Mouse (Mus musculus) midbrain, postnatal 0 days (tissue): ENCODE results near the gene Dhx30. TPM values are rescaled to one million over a fixed set of nuclear protein-coding genes. Genes with fewer than 3 reads are reported as not detected.
A peak's percentile ranks its signal among the peaks of the same experiment; 100 is the strongest.
"Not testable (repeated sequence)": the region's sequence is repeated elsewhere in the genome, so short reads cannot be mapped to it uniquely, and the experiment has no call there.

ENCODE experiments used
- ATAC-seq: fragments of 200-750 bp; cut with Nextera tagmentation; 2 replicates; pipeline ENCODE4 v1.8.0; 2017; ENCODE audit warnings: moderate number of reproducible peaks, mild to moderate bottlenecking, moderate TSS enrichment, moderate library complexity; ENCODE audit not compliant: low FRiP score
- DNase-seq: peaks from one replicate; pipeline ENCODE4 v3.0.0-alpha.2; 2015; ENCODE audit warnings: low spot score
- H3K27ac ChIP-seq: fragments of 300-500 bp; sonication (generic); 2 replicates; pipeline ENCODE4 v1.5.1; 2014; ENCODE audit warnings: low read depth, mild to moderate bottlenecking, low read length, mixed read lengths
- H3K27me3 ChIP-seq: fragments of 300-500 bp; sonication (generic); 2 replicates; pipeline ENCODE4 v1.6.1; 2014; ENCODE audit warnings: low read length, control low read depth, mixed read lengths; ENCODE audit not compliant: insufficient read depth
- H3K36me3 ChIP-seq: fragments of 300-500 bp; sonication (generic); 2 replicates; pipeline ENCODE4 v1.6.1; 2014; ENCODE audit warnings: low read length, control low read depth, mixed read lengths; ENCODE audit not compliant: insufficient read depth
- H3K4me1 ChIP-seq: fragments of 300-500 bp; sonication (generic); 2 replicates; pipeline ENCODE4 v1.6.1; 2014; ENCODE audit warnings: mild to moderate bottlenecking, control low read depth, antibody characterized with exemption, low read length, mixed read lengths; ENCODE audit not compliant: insufficient read depth
- H3K4me2 ChIP-seq: fragments of 300-500 bp; sonication (generic); 2 replicates; pipeline ENCODE4 v1.6.1; 2014; ENCODE audit warnings: low read depth, mild to moderate bottlenecking, low read length, mixed read lengths; ENCODE audit not compliant: poor library complexity, severe bottlenecking
- H3K4me3 ChIP-seq: fragments of 300-500 bp; sonication (generic); 2 replicates; pipeline ENCODE4 v1.5.1; 2014; ENCODE audit warnings: low read depth, mild to moderate bottlenecking, low read length, moderate library complexity
- H3K9ac ChIP-seq: fragments of 300-500 bp; sonication (generic); replicated peaks from 2 replicates; pipeline ENCODE4 v1.6.1; 2014; ENCODE audit warnings: mild to moderate bottlenecking, low read length, moderate library complexity, mixed read lengths; ENCODE audit not compliant: poor library complexity, severe bottlenecking
- H3K9me3 ChIP-seq: fragments of 300-500 bp; sonication (generic); 2 replicates; pipeline ENCODE4 v1.6.1; 2016; ENCODE audit warnings: low read length, control low read depth
- CTCF ChIP-seq: IDR thresholded peaks from 2 replicates; pipeline ENCODE4 v1.5.1; 2016; ENCODE audit warnings: antibody characterized with exemption, mild to moderate bottlenecking
- WGBS: fragments of 180-500 bp; shearing (Covaris S2); extraction: QIAGEN DNeasy Blood & Tissue Kit; methylation state at CpG from one replicate; pipeline ENCODE4 v1.1.7; 2014; 5-methylcytosine and 5-hydroxymethylcytosine counted together
- polyA plus RNA-seq: library from polyadenylated mRNA; unstranded; fragments of >200 nt; fragmentation: Nextera tagmentation; extraction: Ambion mirVana; gene quantifications from 2 replicates; pipeline ENCODE4 v1.2.1, GENCODE M21; 2015
- total RNA-seq: library from RNA; depleted of rRNA; stranded (reverse); fragments of >200 nt; gene quantifications from 2 replicates; pipeline ENCODE4 v1.2.3, GENCODE M21; 2014; rRNA removed

The Dhx30 gene
- total RNA-seq (136 and 145 TPM in 2 replicates), polyA plus RNA-seq (129 and 130 TPM in 2 replicates)

- Histone ChIP-seq H3K4me3 (peak within 1 kb of the TSS; percentile 95), H3K27me3 (no peaks in the 10 kb centered on the region), H3K27ac (peak within 1 kb of the TSS; percentile 98), H3K4me1 (peaks cover 6% of the 10 kb centered on the region), H3K4me2 (peak within 1 kb of the TSS; percentile 67), H3K36me3 (peaks cover 8% of the 10 kb centered on the region), H3K9ac (peak within 1 kb of the TSS; percentile 99), H3K9me3 (no peaks in the 10 kb centered on the region)
- peak; percentile 24 for DNase-seq
- under 1% methylated on average over 17 of the region's 17 CpGs for WGBS
- TF ChIP-seq CTCF, result no peak
- ATAC-seq, result peak; percentile 44
Observed at GRCm38 (mm10) chr9:110117779-110118139, at the start of gene Dhx30. Dhx30 (minus strand) TSS chr9:110117830.

- Histone ChIP-seq H3K36me3 (peaks cover 25% of the 10 kb centered on the region), H3K4me3 (no peak overlapping the region), H3K9ac (no peak overlapping the region), H3K9me3 (no peaks in the 10 kb centered on the region), H3K4me1 (no peaks in the 10 kb centered on the region), H3K27ac (no peak overlapping the region), H3K27me3 (no peaks in the 10 kb centered on the region), H3K4me2 (no peak overlapping the region)
- no peak for ATAC-seq
- WGBS, result 76% methylated on average over 2 of the region's 2 CpGs
- DNase-seq, result no peak
- no peak for TF ChIP-seq CTCF
Observed at GRCm38 (mm10) chr9:110163071-110163470, 45.4 kb upstream of the Dhx30 start.

- no peaks in the 10 kb centered on the region for H3K4me1 ChIP-seq
- H3K4me2 ChIP-seq, result no peak overlapping the region
- H3K9ac ChIP-seq, result no peak overlapping the region
- no peak overlapping the region for H3K27ac ChIP-seq
- H3K4me3 ChIP-seq, result no peak overlapping the region
- no peak for ATAC-seq
- no peaks in the 10 kb centered on the region for H3K9me3 ChIP-seq
- WGBS, result 92% methylated on average over 5 of the region's 5 CpGs
- DNase-seq, result no peak
- no peaks in the 10 kb centered on the region for H3K27me3 ChIP-seq
- H3K36me3 ChIP-seq, result peaks cover 25% of the 10 kb centered on the region
- TF ChIP-seq CTCF, result no peak
Observed at GRCm38 (mm10) chr9:110162441-110162840, 44.8 kb upstream of the Dhx30 start.

GRCm38 (mm10) chr9:110160486-110160885 lies 42.9 kb upstream of the Dhx30 start:
- WGBS, result 94% methylated on average over 2 of the region's 2 CpGs
- H3K4me1 ChIP-seq, H3K4me3 ChIP-seq, H3K4me2 ChIP-seq, H3K27me3 ChIP-seq, H3K27ac ChIP-seq, ATAC-seq, H3K9ac ChIP-seq, DNase-seq, H3K9me3 ChIP-seq: not testable (repeated sequence)
- H3K36me3 ChIP-seq, result peaks cover 28% of the 10 kb centered on the region

- H3K9ac ChIP-seq, result no peak overlapping the region
- no peak for TF ChIP-seq CTCF
- no peaks in the 10 kb centered on the region for H3K27me3 ChIP-seq
- peaks cover 23% of the 10 kb centered on the region for H3K36me3 ChIP-seq
- H3K4me1 ChIP-seq, result no peaks in the 10 kb centered on the region
- H3K27ac ChIP-seq, result no peak overlapping the region
- DNase-seq (no peak), ATAC-seq (no peak)
- WGBS, result 92% methylated on average over 1 of the region's 1 CpGs
- no peak overlapping the region for H3K4me3 ChIP-seq
- no peak overlapping the region for H3K4me2 ChIP-seq
- H3K9me3 ChIP-seq, result no peaks in the 10 kb centered on the region
Observed at GRCm38 (mm10) chr9:110159036-110159435, 41.4 kb upstream of the Dhx30 start.

- no peak for TF ChIP-seq CTCF
- ATAC-seq, result no peak
- no peak overlapping the region for H3K9ac ChIP-seq
- no peak overlapping the region for H3K4me3 ChIP-seq
- DNase-seq, result no peak
- H3K4me2 ChIP-seq, result no peak overlapping the region
- no peaks in the 10 kb centered on the region for H3K27me3 ChIP-seq
- H3K27ac ChIP-seq, result no peak overlapping the region
- peaks cover 19% of the 10 kb centered on the region for H3K36me3 ChIP-seq
- no peaks in the 10 kb centered on the region for H3K4me1 ChIP-seq
- 91% methylated on average over 2 of the region's 2 CpGs for WGBS
- no peaks in the 10 kb centered on the region for H3K9me3 ChIP-seq
Observed at GRCm38 (mm10) chr9:110148598-110148997, 31.0 kb upstream of the Dhx30 start.
